Mouse (Mus musculus) cortical plate, adult 2 months (tissue): Measurements from ENCODE around the gene Rlbp1.

Experiments used
- CTCF ChIP-seq: fragments of 200-500 bp; IDR thresholded peaks from 2 replicates; pipeline ENCODE4 v1.5.1; 2011; ENCODE audit warnings: mild to moderate bottlenecking, control low read depth, low read length; ENCODE audit not compliant: insufficient read depth; ENCODE audit errors: extremely low read depth
- POLR2A ChIP-seq: fragments of 200-500 bp; IDR thresholded peaks from 2 replicates; pipeline ENCODE4 v1.6.1; 2011; ENCODE audit warnings: mild to moderate bottlenecking, low read length, control low read depth; ENCODE audit not compliant: insufficient read depth; ENCODE audit errors: extremely low read depth

GRCm38 (mm10) chr7:79419950-79420349 lies 33.1 kb upstream of the Rlbp1 start:
- TF ChIP-seq CTCF (no peak), POLR2A (no peak)
